Mouse (Mus musculus): ENCODE results near the gene Dll3.

The Dll3 gene

GRCm38 (mm10) chr7:28301616-28302433 lies at the start of gene Dll3:
Gene Dll3, minus strand, starts transcription at chr7:28302238.
- ATAC-seq (ENCODE audit: low TSS enrichment), result no peak; the same call in 1 of the 2 replicates

- ATAC-seq (ENCODE audit: low TSS enrichment), result no peak
These were observed 49.7 kb upstream of the Dll3 start for GRCm38 (mm10) chr7:28351676-28352191.

- peak; percentile 93 for ATAC-seq (ENCODE audit: low TSS enrichment)
These were observed 48.3 kb upstream of the Dll3 start, which contains the start of gene Rps16 for GRCm38 (mm10) chr7:28350155-28350883. Gene Rps16, plus strand, starts transcription at chr7:28350652.

GRCm38 (mm10) chr7:28348601-28349000 lies 46.6 kb upstream of the Dll3 start:
- ATAC-seq (ENCODE audit: low TSS enrichment), result no peak

- no peak for ATAC-seq (ENCODE audit: low TSS enrichment)
These were observed 45.7 kb upstream of the Dll3 start for GRCm38 (mm10) chr7:28347746-28348145.

GRCm38 (mm10) chr7:28344637-28345036 lies 42.6 kb upstream of the Dll3 start:
- no peak; the same call in 1 of the 2 replicates for ATAC-seq (ENCODE audit: low TSS enrichment)

- no peak for ATAC-seq (ENCODE audit: low TSS enrichment)
These were observed 39.3 kb upstream of the Dll3 start for GRCm38 (mm10) chr7:28341381-28341780.

GRCm38 (mm10) chr7:28339213-28339917 lies 37.3 kb upstream of the Dll3 start:
- ATAC-seq (ENCODE audit: low TSS enrichment), result no peak

- peak; percentile 99 for ATAC-seq (ENCODE audit: low TSS enrichment)
These were observed 36.3 kb upstream of the Dll3 start, which contains the start of gene Supt5 for GRCm38 (mm10) chr7:28338108-28338998. Gene Supt5, minus strand, starts transcription at chr7:28338746.

- ATAC-seq (ENCODE audit: low TSS enrichment), result no peak
These were observed 33.4 kb upstream of the Dll3 start for GRCm38 (mm10) chr7:28335471-28335870.

GRCm38 (mm10) chr7:28334534-28334933 lies 32.5 kb upstream of the Dll3 start:
- ATAC-seq (ENCODE audit: low TSS enrichment), result no peak

GRCm38 (mm10) chr7:28328260-28328659 lies 26.2 kb upstream of the Dll3 start:
- no peak for ATAC-seq (ENCODE audit: low TSS enrichment)

- no peak for ATAC-seq (ENCODE audit: low TSS enrichment)
These were observed 24.4 kb upstream of the Dll3 start for GRCm38 (mm10) chr7:28326457-28326856.

- ATAC-seq (ENCODE audit: low TSS enrichment), result no peak
These were observed 23.3 kb upstream of the Dll3 start for GRCm38 (mm10) chr7:28325293-28325692.

- ATAC-seq (ENCODE audit: low TSS enrichment), result no peak
These were observed 20.1 kb upstream of the Dll3 start for GRCm38 (mm10) chr7:28321974-28322720.

GRCm38 (mm10) chr7:28318714-28319113 lies 16.7 kb upstream of the Dll3 start:
- ATAC-seq (ENCODE audit: low TSS enrichment), result no peak

GRCm38 (mm10) chr7:28318036-28318435 lies 16.0 kb upstream of the Dll3 start:
- no peak for ATAC-seq (ENCODE audit: low TSS enrichment)

GRCm38 (mm10) chr7:28311926-28312543 lies 10.0 kb upstream of the Dll3 start, which contains the start of gene Timm50:
Gene Timm50, minus strand, starts transcription at chr7:28312072.
- ATAC-seq (ENCODE audit: low TSS enrichment), result peak; percentile 95

GRCm38 (mm10) chr7:28311151-28311925 lies 9.3 kb upstream of the Dll3 start:
- ATAC-seq (ENCODE audit: low TSS enrichment), result no peak
